Mouse (Mus musculus): ENCODE measurements at regions not wholly inside any gene's neighbourhood (a gene's known extent, or its start where the extent isn't known, plus 50 kb on each side); places are given as distances from the start of the nearest gene placed in this dataset.

DNA sequence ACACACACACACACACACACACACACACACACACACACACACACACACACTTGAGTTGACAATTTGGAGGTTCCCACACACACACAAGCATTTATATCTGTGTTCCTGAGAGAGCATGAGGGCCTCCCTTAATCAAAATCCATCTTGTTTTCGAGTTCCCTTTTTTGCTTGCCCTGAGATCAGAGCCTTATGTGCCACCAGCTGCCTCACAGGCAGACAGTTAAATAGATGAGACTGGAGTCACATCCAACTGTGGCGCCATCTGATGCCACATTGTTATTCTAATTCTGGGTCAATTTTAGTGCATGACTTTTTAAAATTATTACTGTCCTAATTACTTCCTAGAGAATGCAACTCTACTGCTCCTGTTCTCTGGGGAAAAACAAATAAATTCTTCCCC, 91.2 kb upstream of the Syndig1 start:
- Histone ChIP-seq H3K36me3 (no peaks in the 10 kb centered on the region), H3K4me1 (replicated peaks) (no peaks in the 10 kb centered on the region), H3K4me3 (replicated peaks) (no peak overlapping the region), H3K27ac (no peak overlapping the region), H3K4me2 (no peak overlapping the region), H3K9me3 (no peaks in the 10 kb centered on the region), H3K27me3 (no peaks in the 10 kb centered on the region), H3K9ac (replicated peaks) (no peak overlapping the region)
- WGBS: 72% methylated on average over 2 of the region's 2 CpGs
- no peak for ATAC-seq (ENCODE audit: insufficient number of reproducible peaks, insufficient read depth, low FRiP score, low TSS enrichment, low read depth)

DNA sequence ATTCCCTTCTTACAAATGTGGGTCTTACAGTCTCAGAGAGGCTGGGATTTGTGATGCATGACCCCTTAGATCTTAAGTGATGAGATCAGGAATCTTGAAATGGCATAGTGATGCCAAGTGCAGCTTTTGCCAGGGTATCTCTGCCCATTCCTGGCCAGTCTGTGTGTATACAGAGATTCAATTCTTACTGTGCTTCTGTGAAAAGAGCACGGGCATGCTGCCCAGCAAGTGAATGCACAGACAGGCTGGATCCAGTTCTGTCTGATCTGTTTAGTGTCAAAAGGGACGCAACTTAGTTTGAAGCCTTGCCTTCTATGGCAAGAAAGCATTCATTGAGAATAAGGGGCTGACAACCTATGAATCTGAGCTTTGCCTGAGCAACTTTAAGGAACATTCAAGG, 89.1 kb upstream of the Syndig1 start:
- H3K4me1 ChIP-seq (replicated peaks): no peaks in the 10 kb centered on the region
- no peak overlapping the region for H3K27ac ChIP-seq
- H3K4me3 ChIP-seq (replicated peaks): no peak overlapping the region
- no peaks in the 10 kb centered on the region for H3K36me3 ChIP-seq
- ATAC-seq (ENCODE audit: insufficient number of reproducible peaks, insufficient read depth, low FRiP score, low TSS enrichment, low read depth): no peak
- H3K9me3 ChIP-seq: no peaks in the 10 kb centered on the region
- H3K4me2 ChIP-seq: no peak overlapping the region
- no peak overlapping the region for H3K9ac ChIP-seq (replicated peaks)
- 82% methylated on average over 2 of the region's 2 CpGs for WGBS
- H3K27me3 ChIP-seq: no peaks in the 10 kb centered on the region

GRCm38 (mm10) chr2:149742661-149743060, 86.3 kb upstream of the Syndig1 start:
- Histone ChIP-seq H3K36me3 (no peaks in the 10 kb centered on the region), H3K4me3 (replicated peaks) (no peak overlapping the region), H3K4me1 (replicated peaks) (no peaks in the 10 kb centered on the region), H3K9me3 (no peaks in the 10 kb centered on the region), H3K9ac (replicated peaks) (no peak overlapping the region), H3K4me2 (no peak overlapping the region), H3K27ac (no peak overlapping the region), H3K27me3 (no peaks in the 10 kb centered on the region)
- no peak for ATAC-seq (ENCODE audit: insufficient number of reproducible peaks, insufficient read depth, low FRiP score, low TSS enrichment, low read depth)
- WGBS: 67% methylated on average over 2 of the region's 2 CpGs

GRCm38 (mm10) chr2:149748240-149748822, 80.7 kb upstream of the Syndig1 start:
- Histone ChIP-seq H3K36me3 (no peaks in the 10 kb centered on the region), H3K4me2 (no peak overlapping the region), H3K4me1 (replicated peaks) (no peaks in the 10 kb centered on the region), H3K27ac (no peak overlapping the region), H3K9ac (replicated peaks) (no peak overlapping the region), H3K27me3 (no peaks in the 10 kb centered on the region), H3K4me3 (replicated peaks) (no peak overlapping the region), H3K9me3 (no peaks in the 10 kb centered on the region)
- WGBS: 84% methylated on average over 9 of the region's 9 CpGs
- no peak for ATAC-seq (ENCODE audit: insufficient number of reproducible peaks, insufficient read depth, low FRiP score, low TSS enrichment, low read depth)

DNA sequence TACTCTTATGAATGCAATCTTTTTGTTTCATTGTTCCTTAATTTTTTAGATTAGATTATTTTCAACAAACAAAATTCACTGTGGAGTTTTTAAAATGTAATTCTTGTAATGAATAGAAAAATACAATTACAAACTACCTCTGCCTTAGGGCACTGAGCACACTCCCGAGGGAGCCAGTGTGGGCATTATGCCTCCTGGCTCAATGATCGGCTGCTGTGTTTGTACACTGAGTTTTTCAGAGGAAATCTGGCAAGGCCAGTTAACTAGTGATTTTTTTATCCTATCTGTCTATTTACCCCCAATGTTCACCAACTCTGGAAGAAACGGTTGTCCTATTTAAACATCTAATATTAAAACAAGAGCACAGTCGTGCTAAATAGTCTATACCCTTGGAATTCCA, 69.9 kb upstream of the Syndig1 start:
- Histone ChIP-seq H3K4me1 (replicated peaks) (no peaks in the 10 kb centered on the region), H3K27me3 (no peaks in the 10 kb centered on the region), H3K4me3 (replicated peaks) (no peak overlapping the region), H3K27ac (no peak overlapping the region), H3K36me3 (no peaks in the 10 kb centered on the region), H3K9ac (replicated peaks) (no peak overlapping the region), H3K4me2 (no peak overlapping the region), H3K9me3 (no peaks in the 10 kb centered on the region)
- no peak for ATAC-seq (ENCODE audit: insufficient number of reproducible peaks, insufficient read depth, low FRiP score, low TSS enrichment, low read depth)
- 78% methylated on average over 4 of the region's 4 CpGs for WGBS

- H3K4me3 ChIP-seq (replicated peaks): no peak overlapping the region
- H3K4me1 ChIP-seq (replicated peaks): no peaks in the 10 kb centered on the region
- H3K36me3 ChIP-seq: no peaks in the 10 kb centered on the region
- no peak overlapping the region for H3K27ac ChIP-seq
- ATAC-seq (ENCODE audit: insufficient number of reproducible peaks, insufficient read depth, low FRiP score, low TSS enrichment, low read depth): no peak
- WGBS: 69% methylated on average over 1 of the region's 1 CpGs
- H3K27me3 ChIP-seq: no peaks in the 10 kb centered on the region
- H3K4me2 ChIP-seq: no peak overlapping the region
- H3K9ac ChIP-seq (replicated peaks): no peak overlapping the region
- no peaks in the 10 kb centered on the region for H3K9me3 ChIP-seq
Observed at GRCm38 (mm10) chr2:149763864-149764263, 65.1 kb upstream of the Syndig1 start.

GRCm38 (mm10) chr2:149768027-149768426, 61.0 kb upstream of the Syndig1 start:
- WGBS: 61% methylated on average over 1 of the region's 1 CpGs

DNA sequence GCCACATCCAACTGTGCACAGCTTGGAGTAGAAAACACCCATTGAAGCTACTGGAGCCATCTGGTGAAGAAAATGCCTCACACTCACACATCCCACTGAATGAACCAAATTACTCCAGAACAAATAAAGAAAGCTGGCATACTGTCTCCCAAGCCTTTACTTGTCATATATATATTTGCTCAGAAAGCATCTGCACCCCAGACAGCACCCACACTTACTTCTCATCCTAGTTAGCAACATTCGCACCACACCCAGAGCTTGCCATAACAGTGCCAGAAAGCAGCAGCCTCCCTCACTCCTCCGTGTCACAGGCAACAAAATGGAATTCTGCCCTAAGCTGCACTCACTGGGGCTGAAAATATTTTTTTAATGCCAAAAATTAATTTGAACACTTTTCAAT, 60.5 kb upstream of the Syndig1 start:
- Histone ChIP-seq H3K27ac (no peak overlapping the region), H3K9ac (replicated peaks) (no peak overlapping the region), H3K27me3 (no peaks in the 10 kb centered on the region), H3K4me3 (replicated peaks) (no peak overlapping the region), H3K36me3 (no peaks in the 10 kb centered on the region), H3K4me1 (replicated peaks) (no peaks in the 10 kb centered on the region), H3K4me2 (no peak overlapping the region), H3K9me3 (no peaks in the 10 kb centered on the region)
- 80% methylated on average over 2 of the region's 2 CpGs for WGBS
- ATAC-seq (ENCODE audit: insufficient number of reproducible peaks, insufficient read depth, low FRiP score, low TSS enrichment, low read depth): no peak

More at GRCm38 (mm10) chr2:149768027-149768426, 61.0 kb upstream of the Syndig1 start:
- Histone ChIP-seq H3K4me3 (replicated peaks) (no peak overlapping the region), H3K4me1 (replicated peaks) (no peaks in the 10 kb centered on the region), H3K9ac (replicated peaks) (no peak overlapping the region), H3K9me3 (no peaks in the 10 kb centered on the region), H3K4me2 (no peak overlapping the region), H3K27me3 (no peaks in the 10 kb centered on the region), H3K27ac (no peak overlapping the region), H3K36me3 (no peaks in the 10 kb centered on the region)
- no peak for ATAC-seq (ENCODE audit: insufficient number of reproducible peaks, insufficient read depth, low FRiP score, low TSS enrichment, low read depth)

GRCm38 (mm10) chr2:149777316-149777715, 51.7 kb upstream of the Syndig1 start:
- H3K27me3 ChIP-seq: no peaks in the 10 kb centered on the region
- no peak for ATAC-seq (ENCODE audit: insufficient number of reproducible peaks, insufficient read depth, low FRiP score, low TSS enrichment, low read depth)
- no peaks in the 10 kb centered on the region for H3K9me3 ChIP-seq
- H3K9ac ChIP-seq (replicated peaks): no peak overlapping the region
- H3K36me3 ChIP-seq: no peaks in the 10 kb centered on the region
- H3K27ac ChIP-seq: no peak overlapping the region
- no peaks in the 10 kb centered on the region for H3K4me1 ChIP-seq (replicated peaks)
- 88% methylated on average over 3 of the region's 3 CpGs for WGBS
- no peak overlapping the region for H3K4me2 ChIP-seq
- H3K4me3 ChIP-seq (replicated peaks): no peak overlapping the region

Measured in limb, embryonic 12.5 days (tissue).